In the genomic region with DNA sequence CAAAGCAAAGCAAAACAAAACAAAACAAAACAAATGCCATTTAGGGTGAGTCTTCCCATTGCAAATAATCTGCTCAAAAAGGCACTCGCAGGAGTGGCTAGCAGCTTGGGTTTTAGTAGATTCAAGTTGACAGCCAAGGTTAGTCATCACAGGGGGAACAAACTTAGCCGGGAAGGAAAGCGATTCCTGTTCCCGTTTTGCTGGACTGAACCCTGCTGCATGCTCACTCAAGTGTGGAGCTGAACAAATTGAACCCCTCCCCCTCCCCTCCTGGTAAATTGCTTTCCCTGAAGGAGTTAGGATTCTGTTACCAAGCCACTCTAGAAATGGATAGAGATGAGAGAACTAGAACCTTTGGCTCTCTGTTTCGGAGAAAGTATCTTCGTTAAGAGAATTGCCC, we compare ENCODE assay signal across 20 mouse cellular contexts. TPM values are rescaled to one million over a fixed set of nuclear protein-coding genes. Genes with fewer than 3 reads are reported as not detected.
DNase-seq lines count a peak whose midpoint lies in the region; ATAC-seq lines count a peak whose summit lies in the region.
"Had no signal": no experiment of that assay in that cellular context is flagged by ENCODE, and none has a peak within 500 bp of the region (broad histone marks: within the 10 kb centered on the region; RNA-seq: fewer than 3 reads in every experiment).

No protein-coding gene starts in this region.

- DNase-seq in midbrain, embryonic 14.5 days, result peak; percentile 25
- DNase-seq in embryonic facial prominence, embryonic 10.5 days (ENCODE audit: low spot score), result peak; percentile 36
- DNase-seq in retina, postnatal 1 day, result peak; percentile 48
- no peak for DNase-seq in gastrocnemius, postnatal 36 days
- no peak for DNase-seq in left cerebral cortex, adult 11 months (ENCODE audit: low spot score)
- no peak for DNase-seq in right cerebral cortex, postnatal 36 days (ENCODE audit: low spot score in 2 of 2)
- DNase-seq: adrenal gland, adult 8-10 months; gastrocnemius, postnatal 10 days; layer of hippocampus, adult 9-11 months; lung, adult 18-20 months; right cerebral cortex, adult 18-20 months; thymus, adult 2 months had no signal

- no peaks in the 10 kb centered on the region for H3K36me3 ChIP-seq in midbrain, embryonic 14.5 days (ENCODE audit: control insufficient read depth, insufficient read depth, low read length)
- no peaks in the 10 kb centered on the region for H3K36me3 ChIP-seq in midbrain, embryonic 13.5 days
- no peaks in the 10 kb centered on the region for H3K36me3 ChIP-seq in embryonic facial prominence, embryonic 10.5 days (replicated peaks)
- H3K36me3 ChIP-seq in kidney, embryonic 15.5 days, result no peaks in the 10 kb centered on the region
- H3K36me3 ChIP-seq: forebrain, embryonic 10.5 days; heart, embryonic 12.5 days; hindbrain, embryonic 15.5 days; limb, embryonic 12.5 days; midbrain, embryonic 12.5 days; neural tube, embryonic 12.5 days had no signal

- 19% methylated on average over 6 of the region's 6 CpGs for WGBS in midbrain, embryonic 14.5 days
- 24% methylated on average over 6 of the region's 6 CpGs for WGBS in midbrain, embryonic 13.5 days
- 24% methylated on average over 6 of the region's 6 CpGs for WGBS in embryonic facial prominence, embryonic 10.5 days
- 14% methylated on average over 6 of the region's 6 CpGs for WGBS in kidney, embryonic 15.5 days

- intact Hi-C loops in gastrocnemius, postnatal 36 days (cut with DNase I), result loop anchor here (5.0 kb wide), 1 partner anchor 48 kb away; no protein-coding TSS in a partner anchor

- no peak overlapping the region for H3K4me3 ChIP-seq in midbrain, embryonic 14.5 days (replicated peaks; ENCODE audit: low read depth, low read length)
- H3K4me3 ChIP-seq in midbrain, embryonic 13.5 days (replicated peaks), result no peak overlapping the region
- no peak overlapping the region for H3K4me3 ChIP-seq in embryonic facial prominence, embryonic 10.5 days
- H3K4me3 ChIP-seq in kidney, embryonic 15.5 days (replicated peaks), result no peak overlapping the region
- H3K4me3 ChIP-seq: forebrain, embryonic 10.5 days; heart, embryonic 12.5 days; hindbrain, embryonic 15.5 days; limb, embryonic 12.5 days; midbrain, embryonic 12.5 days; neural tube, embryonic 12.5 days had no signal

- H3K27me3 ChIP-seq in midbrain, embryonic 14.5 days (ENCODE audit: control insufficient read depth, insufficient read depth, low read length), result no peaks in the 10 kb centered on the region
- H3K27me3 ChIP-seq in midbrain, embryonic 13.5 days, result no peaks in the 10 kb centered on the region
- no peaks in the 10 kb centered on the region for H3K27me3 ChIP-seq in embryonic facial prominence, embryonic 10.5 days (replicated peaks; ENCODE audit: low read depth, poor library complexity, severe bottlenecking)
- H3K27me3 ChIP-seq in kidney, embryonic 15.5 days, result no peaks in the 10 kb centered on the region
- H3K27me3 ChIP-seq: heart, embryonic 12.5 days; hindbrain, embryonic 15.5 days; limb, embryonic 12.5 days; neural tube, embryonic 12.5 days had no signal

- no peak overlapping the region for H3K4me2 ChIP-seq in midbrain, embryonic 14.5 days (ENCODE audit: low read length)
- no peak overlapping the region for H3K4me2 ChIP-seq in midbrain, embryonic 13.5 days (replicated peaks)
- 0 out of 2 replicates have a peak overlapping the region, but pooled peaks have one; percentile 25 for H3K4me2 ChIP-seq in kidney, embryonic 15.5 days
- H3K4me2 ChIP-seq: heart, embryonic 12.5 days; hindbrain, embryonic 15.5 days; limb, embryonic 12.5 days; midbrain, embryonic 12.5 days; neural tube, embryonic 12.5 days had no signal

- no peak overlapping the region for H3K9ac ChIP-seq in midbrain, embryonic 14.5 days (replicated peaks; ENCODE audit: low read length)
- H3K9ac ChIP-seq in midbrain, embryonic 13.5 days (replicated peaks), result no peak overlapping the region
- H3K9ac ChIP-seq in kidney, embryonic 15.5 days, result no peak overlapping the region
- H3K9ac ChIP-seq: heart, embryonic 12.5 days; hindbrain, embryonic 15.5 days; limb, embryonic 12.5 days; midbrain, embryonic 12.5 days; neural tube, embryonic 12.5 days had no signal

- H3K9me3 ChIP-seq in midbrain, embryonic 14.5 days (ENCODE audit: control insufficient read depth, low read length), result no peaks in the 10 kb centered on the region
- H3K9me3 ChIP-seq in midbrain, embryonic 13.5 days, result no peaks in the 10 kb centered on the region
- H3K9me3 ChIP-seq in embryonic facial prominence, embryonic 10.5 days, result no peaks in the 10 kb centered on the region
- no peaks in the 10 kb centered on the region for H3K9me3 ChIP-seq in kidney, embryonic 15.5 days (replicated peaks)
- H3K9me3 ChIP-seq: forebrain, embryonic 10.5 days; heart, embryonic 12.5 days; hindbrain, embryonic 15.5 days; limb, embryonic 12.5 days; midbrain, embryonic 12.5 days; neural tube, embryonic 12.5 days had no signal

- peaks cover 6% of the 10 kb centered on the region for H3K4me1 ChIP-seq in midbrain, embryonic 14.5 days (ENCODE audit: control insufficient read depth, insufficient read depth, low read length)
- H3K4me1 ChIP-seq in midbrain, embryonic 13.5 days (replicated peaks), result peaks cover 23% of the 10 kb centered on the region
- H3K4me1 ChIP-seq in embryonic facial prominence, embryonic 10.5 days, result peaks cover 34% of the 10 kb centered on the region
- peaks cover 31% of the 10 kb centered on the region for H3K4me1 ChIP-seq in kidney, embryonic 15.5 days

- no peak for ATAC-seq in midbrain, embryonic 14.5 days (ENCODE audit: low FRiP score, low TSS enrichment)
- ATAC-seq in midbrain, embryonic 13.5 days, result no peak
- no peak for ATAC-seq in kidney, embryonic 15.5 days (replicated peaks; ENCODE audit: low FRiP score)

- H3K27ac ChIP-seq in midbrain, embryonic 14.5 days (replicated peaks; ENCODE audit: low read depth, low read length), result no peak overlapping the region
- no peak overlapping the region for H3K27ac ChIP-seq in midbrain, embryonic 13.5 days
- H3K27ac ChIP-seq in embryonic facial prominence, embryonic 10.5 days (replicated peaks), result peak overlapping the region; percentile 63
- peak overlapping the region; percentile 73 for H3K27ac ChIP-seq in kidney, embryonic 15.5 days
- H3K27ac ChIP-seq: forebrain, embryonic 10.5 days; hindbrain, embryonic 15.5 days; limb, embryonic 12.5 days; midbrain, embryonic 12.5 days; neural tube, embryonic 12.5 days had no signal

RNA-seq across cellular contexts. Expression of a gene that starts 3.3 kb away (rescaled TPM):
- polyA plus RNA-seq in midbrain, embryonic 14.5 days (2014; fragmentation: Nextera tagmentation; extraction: Ambion mirVana), result 33.9 and 57.4 TPM in 2 replicates
- 63.2 and 67.8 TPM in 2 replicates for polyA plus RNA-seq in midbrain, embryonic 13.5 days (2015; fragmentation: Nextera tagmentation; extraction: Ambion mirVana)
- polyA plus RNA-seq in embryonic facial prominence, embryonic 10.5 days (2016; fragmentation: Nextera tagmentation; extraction: Ambion mirVana), result 95.0 and 101 TPM in 2 replicates
- 45.2 and 45.5 TPM in 2 replicates for polyA plus RNA-seq in kidney, embryonic 15.5 days (2015; fragmentation: Nextera tagmentation; extraction: Ambion mirVana)
- total RNA-seq in gastrocnemius, postnatal 36 days (2021), result 10 to 100 TPM; 19.1 to 19.2 TPM

Comparison
In these comparisons a context has a peak if more than half of its experiments do, and no peak if none do; other contexts are left out.
1. DNase-seq: peak in midbrain, embryonic 14.5 days (single experiment), embryonic facial prominence, embryonic 10.5 days (single experiment) and retina, postnatal 1 day (single experiment); none in gastrocnemius, postnatal 36 days (0 of 2), left cerebral cortex, adult 11 months (single experiment) and right cerebral cortex, postnatal 36 days (0 of 2).
2. H3K27ac ChIP-seq: peak in embryonic facial prominence, embryonic 10.5 days (single experiment) and kidney, embryonic 15.5 days (single experiment); none in midbrain, embryonic 14.5 days (single experiment) and midbrain, embryonic 13.5 days (single experiment).